Mouse (Mus musculus) left cerebral cortex, adult 8-10 months (tissue): ENCODE results near the gene Medag. TPM values are rescaled to one million over a fixed set of nuclear protein-coding genes. Genes with fewer than 3 reads are reported as not detected.

ENCODE experiments used
- DNase-seq, 2 experiments: peaks; one replicate each; pipeline ENCODE4 v3.0.0; 2022; ENCODE audit warnings: low spot score in 2 of 2
- total RNA-seq, 4 experiments: library from RNA; stranded (reverse); gene quantifications; 2 replicates each; pipeline ENCODE4 v1.2.4; 2022

The Medag gene
- total RNA-seq = 10 to 100 TPM; 12.1 to 17.6 (median 15.0) TPM

DNA sequence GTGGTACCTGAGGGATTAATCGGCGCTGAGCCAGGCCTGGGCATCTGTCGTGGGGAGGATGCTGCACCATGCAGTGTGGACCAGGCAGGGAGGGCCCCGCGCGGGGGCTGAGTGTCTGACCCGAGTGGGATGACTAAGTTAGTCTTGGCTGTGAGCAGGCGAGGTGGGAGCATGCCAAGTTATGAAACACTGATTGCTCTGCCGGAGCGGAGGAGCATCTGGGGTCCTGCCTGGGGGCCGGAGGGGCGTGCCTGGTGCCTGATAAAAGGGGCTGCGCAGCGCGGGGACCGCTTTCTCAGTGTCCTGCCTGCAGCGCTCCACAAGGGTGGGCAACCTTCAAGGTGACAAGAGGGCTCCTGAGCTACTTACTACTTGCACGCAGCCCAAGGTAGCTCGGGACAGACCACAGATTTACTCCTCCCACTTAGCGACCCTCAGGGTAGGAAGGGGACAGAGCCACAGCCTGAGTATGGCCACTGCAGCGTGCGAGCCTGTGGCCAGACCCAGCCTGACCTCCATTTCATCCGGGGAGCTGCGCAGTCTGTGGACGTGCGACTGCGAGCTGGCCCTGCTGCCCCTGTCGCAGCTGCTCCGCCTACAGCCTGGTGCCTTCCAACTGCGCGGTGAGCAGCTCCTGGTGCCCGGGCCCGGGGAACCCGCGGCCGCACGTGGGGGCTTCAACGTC lies at the start of gene Medag:
Gene Medag (plus strand): TSS at position 241 of the 685 bp plus-strand sequence.
- DNase-seq = peak; percentile 36 to 78

DNA sequence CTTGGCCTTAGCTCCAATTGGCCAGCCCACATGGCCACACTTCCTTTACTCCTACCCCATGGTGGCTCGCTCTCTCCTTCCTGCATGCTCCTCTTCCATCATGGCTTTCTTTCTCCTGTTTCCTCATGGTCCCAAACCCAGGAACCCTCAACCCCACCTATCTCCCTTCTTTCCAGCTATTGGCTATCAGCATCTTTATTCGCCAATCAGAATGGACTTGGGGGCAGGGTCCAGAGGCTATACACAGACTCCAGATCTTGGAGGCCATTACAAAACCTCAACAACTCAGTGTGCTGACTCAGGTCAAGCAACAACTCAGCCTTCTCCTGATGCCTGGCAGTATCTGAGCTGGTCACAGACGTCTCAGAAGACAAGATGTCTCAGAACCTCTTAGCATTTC lies 48.9 kb upstream of the Medag start:
- no peak for DNase-seq

DNA sequence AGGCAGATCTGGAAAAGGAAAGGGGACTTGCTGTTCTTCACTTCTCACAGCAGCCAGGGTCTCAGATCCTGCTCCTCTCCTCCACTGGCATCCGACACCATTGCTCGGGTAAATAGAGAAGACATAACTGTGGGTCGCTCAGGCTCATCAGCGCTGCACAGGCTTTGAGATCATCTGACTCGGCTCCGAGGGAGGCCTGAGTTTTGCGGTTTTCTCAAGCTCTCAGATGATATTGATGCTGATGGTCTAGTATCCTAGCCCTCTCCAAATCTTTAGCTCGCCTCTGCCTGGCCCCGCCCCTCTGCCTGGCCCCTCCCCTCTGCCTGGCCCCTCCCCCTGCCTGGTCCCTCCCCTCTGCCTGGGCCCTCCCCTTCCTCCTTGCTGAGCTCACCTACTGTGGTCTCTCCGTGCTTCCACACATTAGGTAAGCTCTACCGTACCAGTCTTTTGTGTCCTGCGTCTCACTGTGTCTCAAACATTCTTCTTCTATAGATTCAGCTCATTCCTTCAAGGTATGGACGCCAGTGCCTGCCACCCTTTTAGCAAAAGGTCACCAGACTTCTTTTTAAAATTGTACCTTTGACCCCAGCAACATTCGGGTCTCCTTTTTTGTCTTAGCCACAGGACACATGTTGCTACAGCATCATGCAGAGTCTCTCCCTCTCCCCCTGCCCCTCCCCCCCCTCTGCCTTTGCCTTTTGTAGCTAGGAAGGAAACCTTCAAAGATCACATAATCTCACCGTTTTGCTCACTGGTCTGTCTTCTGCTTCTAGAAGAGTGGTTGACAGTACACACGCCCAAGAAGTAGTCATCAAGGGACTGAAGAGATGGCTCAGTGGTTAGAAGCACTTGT lies 47.4 kb upstream of the Medag start:
- DNase-seq = no peak

DNA sequence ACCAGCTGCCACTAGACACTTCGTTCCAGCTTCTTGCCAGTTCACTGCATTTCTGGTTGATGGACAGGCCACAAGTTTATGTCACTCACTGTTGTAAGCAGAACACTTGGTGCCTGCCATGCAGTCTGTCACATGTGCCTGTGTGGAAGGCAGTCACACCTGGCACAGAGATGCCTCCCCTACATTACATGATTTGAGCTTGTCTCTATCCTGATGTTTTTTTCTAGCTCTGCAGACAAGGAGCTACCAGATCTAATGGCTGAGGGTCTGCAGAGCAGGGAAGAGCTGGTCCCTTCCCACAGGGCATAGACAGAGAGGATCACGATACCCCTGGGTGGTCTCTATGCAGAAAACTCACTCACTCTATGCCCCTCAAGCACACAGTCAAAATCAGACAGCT lies 44.5 kb upstream of the Medag start:
- no peak for DNase-seq

DNA sequence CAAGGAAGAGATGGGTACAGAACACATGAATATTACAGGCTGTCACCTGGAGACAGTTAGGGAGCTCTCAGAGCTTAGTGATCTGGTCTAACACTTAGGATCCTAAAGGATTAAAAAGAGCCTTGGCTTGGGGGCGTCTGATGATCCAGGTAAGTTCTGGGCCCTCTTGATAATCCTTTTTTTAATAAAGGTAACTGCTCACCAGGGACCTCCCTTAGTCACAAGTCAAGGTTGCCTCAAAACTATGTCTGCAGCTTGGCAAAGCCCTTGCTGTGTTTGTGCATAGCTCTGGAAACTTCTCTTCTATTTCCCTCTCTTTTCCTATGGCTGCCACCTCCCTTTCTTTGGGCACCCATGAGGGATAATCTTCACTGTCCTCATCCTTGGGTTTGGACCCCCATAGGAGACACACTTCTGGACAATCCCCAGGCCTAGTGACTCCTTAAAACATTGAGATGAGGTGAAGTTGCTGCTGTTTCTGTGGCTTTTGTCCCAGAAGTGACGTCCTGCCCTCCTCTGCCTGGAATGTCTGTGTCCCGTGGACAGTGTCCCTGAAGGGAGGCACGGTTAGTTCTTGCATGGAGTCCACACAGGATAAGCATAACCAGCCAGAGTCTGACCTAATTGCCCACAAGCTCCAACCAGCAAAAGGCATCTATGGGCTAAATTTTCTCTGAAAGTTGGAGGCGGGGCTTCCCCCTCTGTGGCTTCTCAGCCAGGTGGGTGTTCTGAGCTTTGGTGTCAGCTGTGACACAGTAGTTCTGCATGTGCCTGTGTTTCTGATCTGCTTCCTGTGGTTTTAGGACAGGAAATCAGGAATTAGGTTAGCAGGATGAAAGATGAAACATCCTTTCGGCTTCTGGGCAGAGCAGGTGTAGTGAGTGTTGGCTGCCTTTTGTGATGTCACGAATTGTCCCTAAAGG lies 43.7 kb upstream of the Medag start:
- DNase-seq = no peak

DNA sequence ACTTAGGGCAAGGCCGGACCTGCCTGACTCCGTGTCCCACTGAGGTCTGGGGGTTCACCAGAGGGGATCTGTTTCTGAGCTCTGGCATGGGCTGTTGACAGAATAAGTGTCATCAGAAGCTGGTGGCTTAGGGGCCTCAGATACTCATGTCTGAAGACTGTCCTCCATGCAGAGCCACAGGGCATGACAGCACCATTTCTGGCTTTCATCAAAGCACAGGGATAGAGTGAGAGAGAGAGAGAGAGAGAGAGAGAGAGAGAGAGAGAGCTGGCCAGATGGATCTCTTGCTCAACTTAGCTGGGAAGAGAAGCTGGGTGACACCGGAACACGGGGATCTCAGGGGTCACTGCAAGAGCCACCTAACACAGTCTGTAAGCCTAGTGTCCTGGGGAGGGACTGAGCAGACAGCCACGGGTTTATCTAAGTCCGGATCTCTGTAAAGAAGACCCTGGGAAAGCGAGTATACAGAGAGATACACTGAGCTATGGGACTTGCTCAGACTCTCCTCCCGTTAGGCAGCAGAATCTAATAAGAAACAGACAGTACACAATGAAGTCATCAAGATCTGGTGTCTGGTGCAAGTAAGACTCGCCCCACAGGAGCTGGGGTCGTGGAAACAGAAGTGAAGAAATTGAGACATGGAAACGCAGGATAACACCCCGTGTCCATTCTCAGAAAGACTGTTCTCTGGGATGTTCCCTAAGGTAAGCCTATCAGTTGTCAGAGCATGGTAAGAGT lies 42.8 kb upstream of the Medag start:
- DNase-seq = no peak

DNA sequence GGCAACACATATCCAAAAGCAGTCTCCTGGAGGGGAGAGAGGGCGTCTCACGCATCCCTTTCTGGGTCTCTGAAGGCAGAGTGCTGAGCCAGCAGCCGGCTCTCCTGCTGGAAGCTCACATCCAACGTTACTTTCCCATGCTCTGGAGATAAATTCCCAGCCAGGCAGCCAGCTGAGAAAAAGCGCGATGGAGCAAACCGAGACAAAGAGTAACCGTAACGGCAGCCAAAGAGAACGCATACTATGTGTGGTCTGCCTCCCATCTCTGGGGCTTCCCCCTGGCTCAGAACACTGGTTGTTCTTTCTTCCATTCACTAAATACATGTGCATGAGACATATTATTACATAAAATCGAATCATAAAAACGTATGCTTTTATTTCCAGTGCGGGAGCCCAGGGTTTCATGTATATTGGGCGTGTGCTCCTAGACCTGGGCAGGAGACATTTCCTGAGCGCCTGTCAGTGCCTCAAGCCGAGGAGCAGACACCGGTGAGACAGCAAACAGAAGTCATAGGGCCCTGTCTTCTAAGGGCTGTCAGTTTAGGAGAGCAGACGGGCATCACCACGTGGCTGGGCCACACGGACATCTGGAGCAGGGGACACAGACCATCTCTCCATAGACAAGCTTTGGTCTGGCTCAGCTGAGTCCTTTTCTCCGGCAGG lies 42.0 kb upstream of the Medag start:
- no peak for DNase-seq

DNA sequence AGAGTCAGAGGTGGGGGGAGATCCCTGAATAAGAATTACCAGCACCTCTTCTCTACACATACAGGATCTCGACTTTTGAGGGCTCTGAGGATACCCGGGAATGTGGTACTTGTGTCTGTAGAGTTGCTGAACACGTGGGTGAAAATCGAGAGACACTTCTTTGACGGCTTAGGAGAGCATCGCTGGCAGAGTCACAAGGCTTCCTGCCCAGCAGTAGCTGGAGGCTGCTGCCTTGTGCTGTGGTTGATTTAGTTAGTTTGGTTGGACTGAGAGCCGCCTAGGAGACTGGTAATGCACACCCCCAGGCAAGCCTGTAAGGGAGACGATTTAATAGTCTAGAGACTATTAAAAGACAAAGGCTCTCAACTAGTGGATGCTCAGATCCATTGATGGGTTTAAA lies 39.5 kb upstream of the Medag start:
- DNase-seq = no peak

DNA sequence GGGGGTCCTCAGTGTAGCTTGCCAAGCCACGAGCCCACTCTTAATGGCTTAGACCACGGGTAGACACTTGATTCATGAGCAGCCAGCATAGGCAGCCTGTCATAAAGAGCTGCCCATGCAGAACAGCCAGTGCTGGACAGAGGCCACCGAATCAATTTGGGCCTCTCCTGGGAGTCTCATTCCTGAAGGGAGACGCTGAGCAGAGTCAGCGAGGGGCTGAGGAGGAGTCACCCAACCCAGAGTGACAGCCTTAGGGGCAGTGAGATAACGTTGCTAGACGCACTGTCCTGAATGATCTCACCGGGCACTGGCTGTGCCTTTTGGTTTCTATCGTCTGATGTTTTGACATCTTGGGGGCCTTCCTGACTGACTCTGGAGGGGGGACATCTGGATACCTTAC lies 38.3 kb upstream of the Medag start:
- DNase-seq = no peak

DNA sequence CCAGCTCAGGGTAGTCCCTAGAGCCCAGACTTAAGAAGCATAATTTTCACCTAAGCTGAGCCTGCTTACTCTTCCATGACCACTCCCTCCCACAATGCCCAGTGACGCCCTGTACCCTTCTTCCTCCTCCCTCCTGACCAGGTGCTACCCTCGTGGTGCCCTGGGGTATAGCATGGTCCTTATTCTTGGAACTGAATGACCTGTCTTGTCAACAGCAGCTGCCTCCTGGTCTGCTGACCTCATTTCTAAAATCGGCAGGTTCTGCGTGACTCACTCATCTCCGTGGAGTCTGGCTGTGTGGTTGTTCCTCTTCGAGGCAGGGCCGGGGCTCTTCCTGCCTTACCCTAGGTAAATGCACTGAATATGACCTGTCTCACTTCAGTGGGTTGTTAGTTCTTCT lies 37.5 kb upstream of the Medag start:
- peak in 1 of 2 experiments; percentile 46 for DNase-seq

DNA sequence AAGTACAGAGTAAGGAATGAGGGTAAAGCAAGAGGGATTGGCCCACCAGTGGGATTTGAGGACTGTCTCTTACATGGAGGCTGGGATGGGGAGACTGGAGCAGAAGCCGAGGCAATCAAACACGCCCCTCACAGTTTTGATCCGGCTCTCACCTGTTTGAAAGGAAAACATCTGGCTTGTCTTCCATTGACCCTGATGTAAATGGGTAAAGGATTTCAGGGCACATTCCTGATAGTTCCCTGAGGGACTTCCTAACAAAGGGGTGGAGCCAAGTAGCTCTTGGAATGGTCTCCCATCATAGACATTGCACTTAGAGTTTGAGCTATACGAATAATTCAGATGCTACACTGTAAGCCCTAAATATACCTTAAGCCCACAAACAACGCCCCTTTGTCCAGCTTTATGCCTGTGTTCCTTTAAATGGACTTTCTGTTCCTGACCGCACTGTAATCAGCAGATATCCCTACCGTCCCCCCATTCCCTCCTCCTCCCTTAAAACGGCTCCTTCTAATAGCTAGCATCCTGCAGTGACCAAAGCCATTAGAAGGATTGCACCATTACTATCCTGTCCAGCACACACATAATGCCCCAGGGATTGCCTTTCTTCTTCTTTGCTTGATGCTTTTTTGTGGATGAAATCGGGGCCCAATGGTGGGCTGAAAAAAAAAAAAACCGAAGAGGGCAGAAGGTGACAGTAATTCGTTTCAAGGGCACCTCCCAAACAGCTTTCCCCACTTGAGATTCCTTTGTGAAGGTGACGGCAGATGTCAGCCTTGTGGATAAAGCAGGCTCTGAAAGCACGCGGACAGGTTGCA lies 36.3 kb upstream of the Medag start:
- DNase-seq = no peak

DNA sequence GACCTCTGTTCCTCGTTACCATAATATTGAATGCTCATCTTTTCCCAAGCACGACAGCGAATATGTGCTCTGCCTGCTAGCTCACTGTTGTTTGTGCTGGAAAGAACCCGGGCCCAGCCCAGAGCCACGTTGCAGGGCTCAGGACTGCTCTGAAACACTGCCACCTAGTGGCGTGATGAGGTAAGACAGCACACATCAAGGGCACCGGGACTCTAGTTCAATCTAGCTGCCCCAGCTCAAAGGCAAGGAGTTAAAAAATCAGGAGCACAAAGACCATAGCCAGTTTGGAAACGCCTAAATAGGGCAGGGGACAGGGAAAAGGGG lies 35.7 kb upstream of the Medag start:
- DNase-seq = peak; percentile 64 to 78

DNA sequence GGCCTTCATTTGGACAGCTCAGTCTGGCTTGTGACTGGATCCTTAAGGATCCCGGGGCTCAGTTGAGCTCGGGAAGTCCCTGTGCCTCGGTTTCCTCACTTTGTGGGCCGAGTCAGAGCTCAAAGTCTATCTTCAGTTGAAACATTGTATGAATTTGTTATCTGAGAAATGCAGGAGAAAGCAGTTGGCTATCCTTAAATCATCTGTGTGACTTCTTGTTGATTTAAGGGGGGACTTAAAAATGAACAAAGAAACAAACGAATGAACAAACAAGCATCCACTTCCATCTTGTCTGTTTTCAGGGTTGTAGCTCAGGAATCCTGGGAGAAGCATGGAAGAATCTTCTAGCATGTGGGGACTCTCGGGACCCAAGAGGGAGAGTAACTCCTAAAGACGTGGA lies 35.2 kb upstream of the Medag start:
- no peak for DNase-seq

DNA sequence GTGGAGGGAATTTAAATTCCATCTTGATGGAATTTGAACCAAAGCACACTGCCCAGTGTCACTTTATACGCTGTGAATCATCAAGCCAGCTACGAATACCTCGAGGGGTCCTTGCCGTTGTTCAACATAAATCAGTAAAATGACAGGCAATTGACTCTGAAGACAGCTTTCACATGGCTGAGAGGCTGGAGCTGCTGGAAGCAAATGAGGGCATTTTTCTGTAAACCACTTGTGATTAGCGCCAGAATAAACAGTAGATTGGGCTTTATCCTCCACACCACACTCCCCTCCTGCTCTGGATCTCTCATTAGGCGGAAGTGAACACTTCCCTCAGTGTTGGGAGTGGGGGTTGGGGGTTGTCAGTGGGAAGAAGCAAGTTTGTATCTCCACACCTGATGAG lies 34.3 kb upstream of the Medag start:
- DNase-seq = no peak

DNA sequence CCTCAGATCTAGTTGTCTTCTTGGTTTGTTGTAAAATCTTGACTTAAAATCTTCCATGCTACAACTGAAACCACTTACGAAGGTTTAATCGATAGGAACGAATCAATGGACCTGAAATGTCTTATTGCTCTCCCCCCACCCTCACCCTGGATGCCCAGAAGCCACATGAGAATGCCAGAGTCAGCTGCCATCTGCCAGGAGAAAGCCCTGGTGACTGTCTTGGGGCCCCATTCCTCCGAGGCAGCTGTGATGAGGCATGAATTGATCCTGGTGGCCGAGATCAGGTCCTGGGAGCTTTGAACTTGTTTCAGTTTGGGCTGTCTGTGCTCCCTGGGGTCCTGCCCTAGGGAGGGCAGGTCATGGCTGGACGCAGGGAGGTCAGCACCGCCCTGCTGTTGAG lies 33.0 kb upstream of the Medag start:
- DNase-seq = no peak

DNA sequence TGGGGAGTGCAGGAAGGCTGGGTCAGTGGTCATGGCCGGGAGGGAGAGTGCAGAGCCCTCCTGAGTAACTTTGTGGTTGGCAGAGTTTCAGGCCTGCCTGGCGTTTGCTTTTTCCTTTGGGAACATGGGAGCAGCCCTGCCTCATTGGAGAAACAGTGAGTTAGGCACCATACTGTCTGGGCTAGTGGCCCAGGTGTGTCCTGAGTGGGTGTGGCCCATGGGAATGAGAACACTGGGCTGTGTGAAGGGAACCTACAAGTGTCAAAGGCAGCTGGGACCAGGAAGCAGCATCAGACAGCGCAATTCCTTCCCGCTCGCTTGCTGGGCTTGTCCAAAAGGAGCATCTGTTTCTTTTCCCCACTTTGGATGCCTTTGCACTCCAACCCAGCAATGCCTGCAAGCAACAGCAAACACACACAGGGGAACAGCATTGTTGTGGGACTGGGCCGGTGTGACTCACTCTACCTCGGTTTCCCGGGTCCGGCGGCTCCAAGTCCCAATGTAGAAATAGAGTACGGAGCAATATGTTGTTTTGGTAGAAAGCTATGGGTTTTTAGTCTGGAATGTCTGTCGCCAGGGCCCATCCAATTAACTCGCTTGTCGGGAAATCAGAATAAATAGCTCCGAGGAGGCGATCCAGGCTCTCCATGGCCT lies 32.3 kb upstream of the Medag start:
- peak in 1 of 2 experiments; percentile 36 for DNase-seq

DNA sequence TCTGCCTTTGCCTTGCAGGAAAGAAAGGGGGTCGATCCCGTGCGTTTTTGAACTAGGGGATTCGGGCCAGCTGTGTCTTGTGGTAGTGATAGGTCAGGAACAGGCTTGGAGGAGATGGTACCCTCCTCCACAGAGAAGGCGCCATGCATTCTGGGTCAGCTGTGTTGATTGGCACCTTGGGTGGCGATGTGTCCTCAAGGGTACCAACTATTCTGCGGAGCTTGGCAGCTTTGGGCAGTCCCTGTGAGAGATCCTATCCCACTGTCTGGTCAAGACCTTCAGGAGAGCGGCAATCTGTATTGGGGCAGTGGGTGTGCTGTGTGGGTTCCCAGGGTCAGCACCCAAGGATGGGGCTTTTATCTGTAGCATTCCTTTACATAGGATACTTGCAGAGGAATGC lies 31.7 kb upstream of the Medag start:
- DNase-seq = no peak

DNA sequence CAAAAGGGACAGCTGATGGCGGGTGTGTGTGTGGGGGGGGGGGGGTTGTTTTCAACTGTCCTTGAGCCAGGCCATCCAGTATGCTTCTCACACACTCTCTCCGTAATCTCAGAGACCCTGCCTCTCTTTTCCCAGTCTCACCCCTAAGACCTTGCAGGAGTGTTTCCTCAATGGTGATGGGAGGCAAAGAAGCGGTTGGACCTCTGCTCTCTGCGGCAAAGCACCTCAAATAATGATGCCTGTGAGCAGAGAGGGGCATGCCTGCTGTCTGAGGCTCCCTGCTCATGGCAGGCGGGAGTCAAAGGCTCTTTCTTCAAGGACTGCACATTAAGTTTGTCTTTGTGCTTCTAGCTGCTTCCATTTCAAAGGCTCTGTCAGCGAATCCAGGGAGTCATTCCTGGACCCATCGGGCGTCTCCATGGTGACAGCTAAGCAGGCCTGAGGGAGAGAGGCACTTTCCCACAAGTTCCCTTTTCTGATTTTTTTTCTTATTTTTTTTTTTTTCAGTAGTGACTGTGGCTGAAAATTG lies 31.1 kb upstream of the Medag start:
- peak; percentile 17 to 65 for DNase-seq

DNA sequence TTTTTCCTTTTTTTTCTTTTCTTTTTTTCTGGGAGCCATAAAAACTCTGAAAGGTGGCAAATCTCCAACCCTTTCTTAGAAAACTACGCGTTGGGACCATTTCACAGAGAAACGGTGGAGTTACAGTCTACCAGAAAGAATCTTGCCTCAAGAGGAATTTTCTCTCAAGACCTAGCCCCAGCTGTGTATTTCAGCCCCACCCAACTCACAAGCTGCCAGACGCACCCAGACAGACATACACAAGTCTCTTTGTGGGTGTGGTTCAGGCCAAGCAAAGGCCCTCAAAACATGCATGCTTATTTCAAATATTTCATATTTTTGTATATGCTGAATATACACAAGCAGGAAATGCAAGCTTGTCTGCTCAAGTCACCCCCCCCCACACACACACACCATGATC lies 29.6 kb upstream of the Medag start:
- no peak for DNase-seq
